Mouse (Mus musculus) heart, postnatal 10 days (tissue): Measurements from ENCODE around the gene Irf2. TPM values are rescaled to one million over a fixed set of nuclear protein-coding genes. Genes with fewer than 3 reads are reported as not detected.

Source experiments
- total RNA-seq, 2 experiments: library from RNA; stranded (reverse); gene quantifications; 2 replicates each; pipeline ENCODE4 v1.2.3; 2021

Irf2 gene
- total RNA-seq, 2 experiments from 2014 or later, result 38.2 to 47.6 TPM

Other genes starting within 250 kb of the Irf2 start
- 1 to 10 TPM; 3.0 to 4.6 TPM for gene Cenpu, start 187.7 kb upstream of the Irf2 start, total RNA-seq
- gene Primpol, start 122.5 kb upstream of the Irf2 start, total RNA-seq, result 1 to 10 TPM; 3.7 to 6.5 TPM
- 10 to 100 TPM; 15.8 to 18.7 TPM for gene Casp3, start 122.4 kb upstream of the Irf2 start, total RNA-seq
- gene Enpp6, start 247.2 kb downstream of the Irf2 start, total RNA-seq, result 1 to 10 TPM; 6.5 to 8.6 TPM